Mouse (Mus musculus): ENCODE measurements around the gene Zdbf2.

The Zdbf2 gene

DNA sequence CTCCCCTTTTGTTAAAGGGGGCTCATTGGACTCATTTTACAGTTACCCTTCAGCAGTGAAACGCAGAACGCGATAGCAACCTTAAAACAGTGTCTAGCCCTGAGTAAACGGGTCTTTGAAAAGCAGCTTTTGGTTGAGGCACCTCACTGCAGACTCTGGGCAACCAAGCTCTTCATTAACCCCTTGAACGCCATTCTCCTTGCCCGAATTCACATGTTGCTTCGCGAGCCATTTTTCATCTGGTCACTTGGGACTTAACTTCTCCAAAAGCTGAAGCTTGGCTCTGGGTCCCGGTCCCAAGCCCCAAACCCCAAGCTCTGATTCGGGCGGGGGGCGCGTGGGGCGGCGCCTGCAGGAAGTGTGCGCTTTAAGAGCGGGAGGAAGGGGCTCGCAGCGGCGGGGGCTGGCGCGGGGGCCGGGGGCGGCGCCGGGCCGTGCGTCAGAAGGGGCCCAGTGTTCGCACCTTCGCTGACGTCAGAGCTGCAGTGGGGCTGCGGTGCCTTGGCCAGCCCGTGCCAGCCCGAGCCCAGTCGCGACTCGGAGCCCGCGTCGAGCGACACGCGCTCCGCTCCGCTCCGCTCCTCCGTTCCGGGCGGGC lies at the start of gene Zdbf2:
Gene Zdbf2 (plus strand): TSS at position 525 of the 598 bp plus-strand sequence.
- DNase-seq, result no peak

DNA sequence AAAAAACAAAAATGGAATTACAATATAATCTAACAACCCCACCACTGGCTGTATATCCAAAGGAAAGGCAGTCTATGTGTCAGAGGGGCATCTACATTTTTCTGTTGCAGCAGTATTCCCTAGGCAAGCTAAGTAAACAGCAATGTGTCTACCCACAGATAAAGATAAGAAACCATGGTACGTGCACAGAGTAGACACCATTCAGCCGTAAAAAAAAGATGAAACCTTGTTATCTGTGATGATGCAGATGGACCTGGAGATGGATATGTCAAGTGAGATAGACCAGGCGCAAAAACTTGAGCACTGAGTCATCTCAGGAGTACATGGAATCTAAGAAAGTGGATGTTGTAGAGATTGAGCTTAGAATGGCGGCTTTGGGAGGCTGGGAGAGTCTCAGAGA lies 48.1 kb upstream of the Zdbf2 start:
- no peak for DNase-seq

- DNase-seq, result no peak
Observed at GRCm38 (mm10) chr1:63225890-63226289, 47.2 kb upstream of the Zdbf2 start.

DNA sequence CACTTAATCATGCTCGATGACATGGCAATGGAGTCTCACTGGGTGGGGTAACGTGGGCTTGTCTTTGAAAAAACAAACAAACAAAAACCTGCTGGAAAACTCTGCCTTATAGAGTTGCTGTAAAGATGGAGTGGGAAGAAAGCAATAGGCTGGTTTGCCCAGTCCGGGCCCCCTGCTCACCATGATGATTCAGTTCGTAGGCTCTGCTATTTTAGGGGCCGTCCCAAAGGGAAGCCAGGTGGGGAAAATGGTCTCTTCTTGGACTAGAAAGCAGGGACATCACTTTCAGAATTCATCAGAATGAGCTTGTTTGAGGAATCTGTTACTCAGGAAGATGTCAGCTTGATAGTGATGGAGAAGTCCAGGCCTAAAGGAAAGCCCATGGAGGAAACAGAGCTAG lies 45.8 kb upstream of the Zdbf2 start:
- DNase-seq, result no peak

GRCm38 (mm10) chr1:63237371-63237770 lies 35.7 kb upstream of the Zdbf2 start:
- no peak for DNase-seq

DNA sequence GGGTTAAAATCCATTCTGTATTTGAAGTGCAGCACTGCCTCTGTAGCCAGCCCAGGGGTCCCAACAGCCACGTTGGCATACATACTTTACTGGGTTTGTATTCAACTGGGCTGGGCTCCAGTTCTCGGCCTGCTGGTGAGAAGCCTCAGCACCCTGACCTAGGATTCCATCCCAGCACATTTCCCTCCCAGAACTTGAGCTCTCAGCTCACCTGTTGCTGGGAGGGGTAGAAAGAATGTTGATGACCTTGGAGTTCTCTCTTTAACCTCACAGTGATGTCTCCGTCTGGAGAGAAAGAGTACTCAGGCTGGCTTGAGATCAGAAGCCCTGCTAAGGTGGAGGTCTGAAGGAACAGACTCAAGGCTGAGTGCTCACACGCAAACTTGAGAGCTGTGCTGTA lies 33.8 kb upstream of the Zdbf2 start:
- no peak for DNase-seq

GRCm38 (mm10) chr1:63239751-63240150 lies 33.3 kb upstream of the Zdbf2 start:
- DNase-seq, result no peak

DNA sequence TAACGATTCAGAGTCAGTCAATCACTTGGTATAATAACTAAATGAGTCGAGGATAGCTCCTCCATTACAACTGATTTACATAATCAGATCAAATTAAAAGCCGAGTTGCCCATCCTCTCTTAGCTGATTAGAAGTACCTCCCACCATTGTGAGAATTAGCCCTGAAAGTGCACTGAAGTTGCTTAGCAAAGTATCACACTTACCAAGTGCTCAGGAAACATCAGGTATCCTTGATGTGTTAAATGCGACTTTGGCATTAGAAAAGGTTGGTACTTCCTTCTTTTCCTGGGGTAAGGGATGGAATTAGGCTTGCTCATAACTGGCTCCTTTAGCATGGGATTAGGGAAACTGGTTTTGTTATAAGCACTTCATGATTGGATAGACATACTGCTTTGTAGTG lies 29.2 kb upstream of the Zdbf2 start:
- DNase-seq, result no peak

GRCm38 (mm10) chr1:63246862-63247521 lies 26.1 kb upstream of the Zdbf2 start:
- DNase-seq, result no peak

DNA sequence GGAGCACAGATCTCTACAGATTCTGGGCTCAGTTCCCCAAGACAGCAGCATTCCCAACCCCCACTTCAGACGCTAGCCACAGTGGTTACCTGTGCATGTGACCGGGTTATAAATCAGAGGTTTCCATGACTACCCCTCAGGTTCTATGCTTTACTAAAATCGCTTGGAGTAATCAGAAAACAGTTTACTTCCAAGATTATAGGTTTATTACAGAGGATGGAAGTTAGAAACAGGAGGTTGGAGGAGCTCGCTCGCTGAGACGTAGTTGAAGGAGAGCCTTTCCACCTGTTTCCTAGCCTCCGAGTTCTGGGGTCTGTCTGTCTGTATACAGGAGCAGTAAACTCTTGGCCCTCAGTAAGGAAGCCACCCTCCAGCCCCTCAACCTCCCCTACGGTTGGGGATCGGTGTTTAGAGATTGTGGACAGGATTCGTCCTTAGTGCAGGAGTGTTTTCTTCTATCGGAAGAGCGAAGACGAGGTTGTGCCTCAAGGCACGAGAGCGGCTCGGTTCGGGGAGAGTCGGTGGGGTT lies 25.2 kb upstream of the Zdbf2 start:
- DNase-seq, result no peak

DNA sequence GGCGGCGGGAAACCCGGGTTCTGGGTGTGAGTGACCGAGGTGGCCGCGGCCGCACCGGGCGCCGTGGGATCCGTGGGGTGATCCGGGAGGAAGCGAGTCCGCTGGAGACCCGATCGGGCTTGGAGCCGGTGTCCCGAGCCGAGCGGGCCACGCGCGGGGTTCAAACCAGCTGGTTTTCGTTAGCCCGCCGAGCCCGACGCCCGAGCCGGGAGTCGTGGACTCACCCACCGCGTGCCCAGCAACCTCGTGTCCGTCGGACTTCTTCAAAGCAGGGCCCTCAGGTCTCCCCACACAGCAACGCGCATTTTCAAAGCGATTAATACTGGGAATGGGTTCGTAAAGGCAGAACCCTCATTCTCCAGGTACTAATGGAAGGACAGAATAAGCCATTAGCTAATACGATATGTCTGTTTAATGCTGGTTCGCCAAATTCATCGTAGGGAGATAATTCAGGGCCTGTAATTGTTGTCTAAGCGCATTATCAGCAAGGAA lies 24.7 kb upstream of the Zdbf2 start:
- no peak for DNase-seq

- no peak for DNase-seq
Observed at GRCm38 (mm10) chr1:63249261-63249660, 23.8 kb upstream of the Zdbf2 start.

DNA sequence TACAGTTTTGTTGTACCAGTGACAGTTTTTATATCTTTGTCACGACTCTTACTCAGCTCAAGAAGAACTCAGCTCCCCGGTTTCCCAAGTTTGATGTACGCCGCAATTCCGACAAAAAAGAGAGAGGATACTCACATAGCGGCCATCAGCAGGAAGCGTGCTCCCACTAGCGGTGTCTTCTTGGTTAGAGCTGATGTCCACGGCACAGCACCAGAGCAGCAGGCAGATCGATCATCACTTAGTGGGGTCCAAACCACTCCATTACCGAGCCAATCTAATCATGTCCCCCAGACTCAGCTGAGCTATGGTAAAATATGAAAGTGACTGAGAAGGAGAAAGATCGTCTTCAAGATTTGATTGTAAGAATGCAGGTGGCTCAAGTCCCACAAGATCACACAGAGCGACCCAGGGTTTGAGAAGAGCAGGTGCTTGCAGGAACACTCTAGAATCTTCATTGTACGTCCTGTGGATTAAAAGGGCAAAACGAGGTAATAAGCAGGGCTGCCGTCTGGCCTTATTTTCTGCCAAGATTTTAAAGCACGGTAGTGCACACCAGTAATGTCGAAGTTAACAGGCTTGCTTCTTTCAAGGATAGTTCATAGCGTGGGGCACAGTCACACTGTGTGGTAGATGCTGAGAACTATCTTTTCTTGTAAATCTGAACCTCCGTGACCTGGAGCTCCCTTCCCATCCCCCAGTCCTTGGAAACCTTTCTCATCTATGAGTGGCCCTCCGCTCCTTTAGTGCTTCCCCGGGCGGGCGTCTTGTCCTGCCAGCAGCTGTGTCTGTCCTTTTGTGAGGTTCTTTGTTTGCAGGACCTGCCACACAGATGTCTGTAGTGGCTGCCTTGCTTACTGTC lies 20.5 kb upstream of the Zdbf2 start:
- DNase-seq, result no peak

GRCm38 (mm10) chr1:63253291-63253690 lies 19.8 kb upstream of the Zdbf2 start:
- no peak for DNase-seq

DNA sequence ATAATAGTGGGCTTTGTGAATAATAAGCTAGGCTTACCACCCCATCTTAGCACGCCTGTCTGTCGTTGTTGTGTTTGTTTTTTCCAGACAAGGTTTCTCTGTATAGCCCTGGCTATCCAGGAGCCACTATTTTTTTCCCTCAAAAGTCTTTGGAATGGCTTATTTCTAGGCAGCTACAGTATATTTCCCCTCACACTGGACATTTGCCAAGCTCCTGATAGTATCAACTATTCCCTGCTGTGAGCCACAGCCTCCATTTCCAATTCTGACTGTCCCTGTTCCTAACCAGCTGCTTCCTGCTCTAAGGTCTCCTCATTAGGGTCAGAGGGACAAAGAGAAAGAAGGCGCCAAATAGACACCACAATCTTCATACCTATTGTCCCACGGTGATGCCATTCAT lies 18.0 kb upstream of the Zdbf2 start:
- no peak for DNase-seq

DNA sequence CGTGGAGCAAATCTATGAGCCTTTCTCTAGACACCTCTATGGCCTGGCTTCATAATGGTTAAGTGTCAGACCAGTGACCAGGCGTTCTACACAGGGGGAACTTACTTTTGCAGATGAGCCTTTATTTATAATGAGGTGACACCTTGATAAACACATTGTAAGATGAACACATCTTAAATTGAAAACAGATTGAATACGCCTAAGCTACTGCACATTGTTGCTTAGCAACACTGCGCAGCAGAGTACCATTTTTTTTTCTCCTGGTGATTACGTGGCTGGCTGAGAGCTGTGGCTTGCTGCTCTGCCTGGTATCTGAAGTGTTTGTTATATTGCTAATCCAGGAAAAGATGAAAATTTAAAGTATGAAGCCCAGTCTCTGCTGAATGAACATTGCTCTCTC lies 17.0 kb upstream of the Zdbf2 start:
- no peak for DNase-seq

GRCm38 (mm10) chr1:63258501-63258900 lies 14.6 kb upstream of the Zdbf2 start:
- no peak for DNase-seq

GRCm38 (mm10) chr1:63259271-63259830 lies 13.7 kb upstream of the Zdbf2 start:
- no peak for DNase-seq

GRCm38 (mm10) chr1:63259916-63260741 lies 12.9 kb upstream of the Zdbf2 start:
- no peak for DNase-seq

GRCm38 (mm10) chr1:63260742-63261033 lies 12.4 kb upstream of the Zdbf2 start:
- DNase-seq, result no peak

DNA sequence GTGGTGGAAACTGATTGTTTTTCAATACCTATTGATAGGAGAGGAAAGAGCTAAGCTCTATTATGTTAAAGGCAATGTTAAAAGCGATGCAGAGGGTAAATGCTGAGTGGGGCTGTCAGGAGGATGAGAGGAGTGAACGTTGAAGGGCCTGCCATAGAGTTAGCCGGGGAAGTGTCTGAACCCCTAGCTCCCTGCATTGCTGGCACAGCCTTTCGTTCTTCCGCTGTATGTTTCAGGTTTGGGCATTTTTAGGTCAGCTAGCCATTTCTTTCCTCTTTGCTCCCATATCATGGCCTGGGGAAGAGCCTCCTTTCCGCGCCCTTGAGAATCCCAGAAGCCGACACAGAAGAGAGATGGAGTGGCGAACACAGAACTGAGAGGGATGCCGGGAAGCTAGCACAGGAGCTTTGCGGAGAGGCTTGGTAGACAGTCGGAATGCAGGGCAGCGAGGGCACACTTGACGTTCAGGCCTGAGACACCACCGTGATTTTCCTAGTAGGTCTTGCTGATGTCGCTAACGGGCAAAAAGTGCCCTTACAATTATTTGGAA lies 11.9 kb upstream of the Zdbf2 start:
- no peak for DNase-seq

- DNase-seq, result no peak
Observed at GRCm38 (mm10) chr1:63263671-63264070, 9.4 kb upstream of the Zdbf2 start.

Data from lung, adult 18-20 months (tissue).